Mouse (Mus musculus): Measurements from ENCODE around the gene Alms1.
"Not testable (repeated sequence)": the region's sequence is repeated elsewhere in the genome, so short reads cannot be mapped to it uniquely, and the experiment has no call there.

Gene Alms1

DNA sequence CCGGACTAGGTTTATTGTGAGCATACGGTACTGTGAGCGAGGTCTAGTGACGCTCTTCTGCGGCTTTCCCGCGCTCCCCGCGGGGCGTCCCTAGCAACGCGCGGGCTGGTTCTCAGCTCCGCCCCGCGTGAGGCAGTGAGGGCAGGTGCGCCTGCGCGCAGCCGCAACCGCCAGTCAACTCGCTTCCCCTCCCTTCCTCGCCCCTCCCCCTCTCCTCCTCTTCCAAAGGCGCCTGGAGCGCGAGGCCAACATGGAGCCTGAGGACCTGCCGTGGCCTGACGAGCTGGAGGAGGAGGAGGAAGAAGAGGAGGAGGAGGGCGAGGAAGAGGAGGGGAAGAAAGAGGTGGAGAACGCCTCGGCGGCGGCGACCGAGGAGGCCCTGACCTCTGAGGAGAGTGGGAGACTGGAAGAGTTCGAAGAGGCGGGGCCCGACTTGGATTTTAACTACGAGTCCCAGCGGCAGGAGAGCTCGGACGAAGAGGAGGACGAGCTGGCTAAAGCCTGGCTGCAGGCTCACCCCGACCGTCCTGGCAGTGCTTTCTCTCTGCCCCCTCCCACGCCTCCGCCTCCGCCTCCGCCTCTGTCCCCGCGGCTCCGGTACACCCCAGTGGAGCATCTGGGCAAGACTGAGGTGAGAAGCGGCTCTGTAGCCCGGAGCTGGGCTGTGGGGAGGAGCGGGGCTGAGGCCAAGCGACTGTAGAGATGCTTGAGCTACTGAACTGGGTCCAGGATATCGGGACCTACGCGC lies at the start of gene Alms1:
Gene Alms1, plus strand, starts transcription at position 136 of the 748 bp plus-strand sequence.
- peak; percentile 81 to 87 for DNase-seq

DNA sequence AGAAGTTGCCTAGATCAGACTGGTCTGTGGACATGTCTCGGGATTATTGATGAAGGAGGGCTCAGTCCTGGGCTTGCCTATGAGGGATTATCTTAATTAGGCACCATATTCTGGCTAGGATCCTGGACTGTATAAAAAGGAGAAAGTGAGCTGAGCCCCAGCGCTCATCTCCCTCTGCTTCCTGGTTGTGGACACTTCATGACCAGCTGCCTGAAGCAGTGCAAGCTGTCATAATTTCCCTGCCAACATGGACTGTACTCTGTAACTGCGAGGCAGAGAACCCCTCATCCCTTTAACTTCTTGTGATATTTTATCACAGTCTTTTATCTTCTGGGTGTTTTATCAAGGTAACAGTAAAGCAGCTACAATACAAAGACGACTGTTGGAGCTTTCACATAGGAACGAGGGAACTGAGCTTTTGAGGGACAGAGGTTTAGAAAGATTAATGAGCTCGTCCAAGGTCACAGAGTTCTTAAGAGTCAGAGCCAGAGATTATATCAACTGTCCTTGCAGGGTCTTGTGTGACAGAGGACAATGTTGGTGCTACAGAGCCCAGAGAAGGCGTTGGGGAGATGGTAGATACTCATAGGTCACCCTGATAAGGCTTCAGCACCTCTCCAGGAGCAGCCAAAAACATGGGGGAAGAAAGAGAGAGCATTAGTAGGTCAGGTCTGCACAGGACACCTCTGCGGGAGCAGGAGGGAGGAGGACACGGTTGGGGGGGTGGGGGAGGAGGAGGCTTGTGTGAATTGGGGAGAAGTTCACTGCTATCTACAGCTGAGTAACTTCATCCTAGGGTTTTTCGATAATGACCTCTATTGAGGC lies 43.8 kb upstream of the Alms1 start:
- DNase-seq = no peak

DNA sequence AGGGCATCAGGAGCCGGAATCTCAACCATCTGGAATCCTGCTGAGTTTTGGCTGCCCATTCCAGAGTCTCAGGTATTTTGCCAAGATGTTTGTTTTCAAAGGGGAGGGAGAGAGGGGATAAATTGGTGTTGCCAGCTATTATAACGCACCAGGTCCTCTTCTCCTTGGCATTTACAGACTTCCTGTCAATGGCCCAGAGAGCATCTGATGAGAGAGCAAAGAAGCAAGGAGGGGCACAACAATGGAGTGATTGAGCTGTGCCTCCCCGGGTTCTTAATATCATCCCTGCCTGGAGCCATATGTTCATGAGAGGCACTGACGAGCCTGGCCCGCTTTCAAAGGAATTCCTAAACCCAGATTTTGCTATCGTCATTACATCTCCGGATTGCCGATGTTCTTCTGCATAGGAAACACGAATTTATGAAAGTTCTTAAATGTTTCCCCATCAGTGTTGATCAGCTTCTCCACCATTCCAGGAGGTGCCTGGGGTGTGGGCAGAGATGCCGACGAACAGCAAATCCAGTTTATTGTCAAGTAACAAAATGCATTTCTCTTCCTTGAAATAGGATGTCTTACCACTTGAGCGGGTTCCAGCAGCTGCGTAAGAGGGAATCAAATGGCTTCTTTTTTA lies 43.0 kb upstream of the Alms1 start:
- no peak for DNase-seq

DNA sequence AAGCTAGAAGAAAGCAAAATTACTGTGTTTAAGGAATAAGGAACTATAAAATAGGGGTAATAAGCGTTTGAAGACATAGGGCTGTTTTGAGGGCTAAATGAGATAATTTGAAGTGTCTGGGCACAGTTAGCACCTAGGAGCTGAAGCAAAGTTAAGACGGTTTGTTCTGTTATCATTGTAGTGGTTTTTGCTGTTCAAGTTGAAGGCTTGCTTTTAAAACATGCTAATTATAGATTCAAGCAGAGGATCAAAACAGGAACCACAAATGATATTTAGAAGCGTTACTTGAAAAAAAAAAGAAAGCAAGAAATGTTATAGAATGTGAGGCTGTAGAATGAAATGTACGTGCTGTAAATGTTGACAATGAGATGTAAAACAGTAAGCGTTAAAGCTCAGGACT lies 39.7 kb upstream of the Alms1 start:
- DNase-seq = no peak

DNA sequence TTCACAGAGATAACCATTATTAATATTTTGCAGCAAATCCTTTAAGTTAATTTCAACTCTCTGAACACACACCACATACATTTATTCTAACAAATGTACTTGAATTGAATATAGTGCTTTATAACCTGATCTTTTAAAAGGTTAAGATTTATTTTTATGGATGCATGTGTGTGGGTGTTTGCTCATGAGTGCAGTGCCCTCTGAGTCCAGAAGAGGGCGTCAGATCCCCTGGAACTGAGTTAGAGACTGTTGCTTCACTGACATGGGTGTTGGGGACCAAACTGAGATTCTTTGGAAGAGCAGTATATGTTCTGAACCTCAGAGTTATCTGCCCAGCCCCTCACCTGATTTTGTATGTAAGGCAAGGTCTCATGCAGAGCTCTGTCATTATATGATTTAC lies 25.0 kb upstream of the Alms1 start:
- DNase-seq = no peak

DNA sequence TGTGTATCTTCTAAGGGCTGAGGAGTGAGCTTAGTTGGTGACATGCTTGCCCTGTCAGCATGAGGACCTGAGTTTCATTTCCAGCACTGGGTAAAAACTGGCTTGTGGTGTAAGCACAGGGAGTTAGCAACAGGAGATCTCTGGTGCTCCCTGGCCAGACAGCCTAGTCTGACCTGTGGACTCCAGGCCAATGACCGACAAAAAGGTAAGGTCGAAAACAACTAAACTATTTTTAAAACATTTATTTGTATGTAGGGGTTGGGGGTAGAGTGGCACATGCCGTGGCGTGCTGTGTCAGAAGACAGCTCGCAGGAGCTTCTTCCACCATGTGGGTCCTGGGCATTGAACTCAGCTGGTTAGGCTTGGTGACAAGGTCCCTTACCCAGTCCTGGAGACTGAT lies 14.5 kb upstream of the Alms1 start:
- DNase-seq = no peak

DNA sequence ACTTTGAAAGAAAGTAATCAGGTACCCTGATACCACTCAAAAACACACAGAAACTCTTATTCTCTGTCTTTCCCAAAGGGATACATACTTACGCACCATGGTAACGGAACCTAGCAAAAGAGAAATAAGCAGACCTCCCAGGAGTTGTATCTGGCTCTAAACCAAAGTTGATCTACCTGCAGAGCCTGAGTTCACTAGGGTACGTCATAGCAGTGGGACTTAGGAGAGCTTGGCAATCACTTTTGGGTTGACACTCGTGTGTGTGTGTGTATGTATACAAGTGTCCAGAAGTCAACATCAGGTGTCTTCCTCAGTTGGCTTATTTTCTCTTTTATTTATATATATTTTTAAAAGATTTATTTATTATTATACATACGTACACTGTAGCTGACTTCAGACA lies 5.6 kb upstream of the Alms1 start:
- no peak for DNase-seq

DNA sequence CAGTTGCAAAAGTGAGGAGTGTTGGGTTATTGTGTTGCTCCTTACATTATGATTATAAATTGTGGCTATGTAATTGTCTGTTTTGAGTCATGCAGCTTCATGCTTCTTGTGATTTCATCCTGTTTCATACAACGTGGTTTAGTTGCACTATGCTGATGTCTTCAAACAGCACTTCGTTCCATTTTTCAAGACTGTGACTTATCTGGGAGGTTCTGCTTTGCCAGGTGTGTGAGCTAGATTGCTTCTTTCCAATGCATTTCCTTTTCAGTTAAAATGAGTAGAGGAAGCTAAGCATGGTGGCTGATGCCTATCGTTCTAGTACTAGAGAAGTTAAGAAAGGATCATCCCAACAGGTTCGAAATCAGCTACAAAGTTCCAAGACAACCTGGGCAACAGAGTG lies 2.7 kb upstream of the Alms1 start:
- no peak for DNase-seq

DNA sequence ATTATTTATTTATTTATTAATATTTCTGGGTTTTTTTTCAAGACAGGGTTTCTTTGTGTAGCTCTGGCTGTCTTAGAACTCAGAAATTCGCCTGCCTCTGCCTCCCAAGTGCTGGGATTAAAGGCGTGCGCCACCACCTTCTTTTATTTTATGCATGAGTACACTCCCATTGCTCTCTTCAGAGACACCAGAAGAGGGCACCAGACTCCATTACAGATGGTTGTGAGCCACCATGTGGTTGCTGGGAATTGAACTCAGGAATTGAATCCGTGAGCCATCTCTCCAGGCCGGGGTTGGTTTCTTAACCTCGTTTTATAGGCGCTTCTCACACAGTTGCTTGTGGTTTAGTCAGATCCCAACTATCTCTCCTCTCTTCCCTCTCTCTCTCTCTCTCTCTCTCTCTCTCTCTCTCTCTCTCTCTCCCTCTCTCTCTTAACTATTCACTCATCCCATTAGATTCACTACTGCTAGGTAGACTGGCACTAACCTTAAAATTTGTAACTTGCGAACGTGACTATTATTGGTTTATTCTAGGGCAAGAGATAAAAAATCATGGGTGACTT lies 445 bp upstream of the Alms1 start:
- peak; percentile 2 to 5 for DNase-seq

DNA sequence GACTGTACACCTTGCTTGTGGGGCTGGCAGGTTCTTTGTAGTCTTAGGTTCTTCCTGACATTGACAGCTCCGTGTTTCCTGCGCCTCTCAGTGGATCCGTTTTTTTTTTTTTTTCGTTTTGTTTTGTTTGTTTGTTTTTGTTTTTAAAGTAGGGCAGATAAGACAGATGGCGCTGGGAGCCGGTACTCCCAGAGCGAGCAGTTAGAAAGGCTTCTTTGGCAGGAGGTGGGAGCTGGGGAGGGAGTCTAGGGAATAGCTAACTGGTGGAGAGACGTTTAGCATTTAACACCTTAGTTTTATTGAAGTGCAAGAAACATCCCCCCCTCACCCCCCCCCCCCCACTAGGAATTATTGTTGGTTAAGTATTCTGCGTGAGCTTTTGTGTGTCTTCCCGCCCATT lies 833 bp downstream of the Alms1 start:
- DNase-seq = no peak

DNA sequence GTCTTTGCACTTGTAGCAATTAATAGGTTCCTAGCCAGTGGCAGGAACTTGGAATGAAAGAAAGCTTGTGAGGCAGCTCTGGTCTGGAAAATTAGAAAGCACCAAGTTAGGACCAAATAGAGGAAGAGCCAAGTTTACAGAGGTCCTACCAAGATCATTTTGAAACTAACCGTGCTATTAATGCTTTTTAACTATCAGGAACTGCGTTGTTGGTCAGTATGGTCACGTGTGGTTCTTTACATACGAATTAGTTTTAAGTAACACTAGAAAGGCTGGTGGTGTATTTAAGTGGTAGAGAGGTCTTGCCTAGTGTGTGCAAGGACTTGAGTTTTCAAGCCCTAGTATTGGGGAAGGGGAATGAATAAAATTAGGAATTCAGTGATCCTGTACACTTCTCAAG lies 1.2 kb downstream of the Alms1 start:
- DNase-seq = no peak

DNA sequence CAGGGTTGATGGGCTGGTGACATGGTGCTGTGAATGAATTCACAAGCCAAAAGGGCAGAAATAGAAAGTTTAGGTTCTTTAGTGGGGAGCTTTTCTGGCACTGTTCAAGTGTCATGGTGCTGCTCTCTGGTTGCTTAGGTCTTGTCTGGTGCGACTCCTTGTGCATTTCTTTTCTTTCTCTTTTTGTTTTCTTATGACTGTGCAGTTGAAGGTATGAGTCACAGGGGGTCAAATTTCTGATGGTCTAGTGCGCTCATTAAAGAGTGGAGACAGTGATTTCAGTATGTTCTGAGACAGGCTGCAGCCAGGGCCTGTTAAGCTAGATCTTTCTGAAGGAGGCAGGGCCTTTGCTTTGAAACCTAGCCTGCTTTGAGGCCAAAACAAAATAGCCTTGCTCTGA lies 2.8 kb downstream of the Alms1 start:
- DNase-seq = no peak

DNA sequence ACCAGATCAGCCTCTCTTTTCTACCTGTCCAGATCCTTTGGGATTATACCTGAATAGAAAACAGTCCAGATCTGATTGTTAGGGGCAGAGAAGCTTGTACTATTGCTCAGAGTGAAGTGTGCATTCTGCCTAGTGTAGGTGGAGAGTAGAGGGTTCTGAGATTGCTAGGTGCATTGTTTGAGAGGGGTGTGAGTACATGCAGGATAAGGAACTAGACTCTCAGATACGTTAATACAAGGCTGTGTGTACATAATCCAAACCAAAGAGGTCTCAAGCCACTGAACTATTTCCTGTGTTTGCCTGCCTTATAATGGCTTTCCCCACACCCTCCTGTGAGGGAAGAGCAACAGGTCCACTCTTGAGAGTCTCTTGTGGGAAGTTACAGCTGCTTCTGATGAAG lies 12.0 kb downstream of the Alms1 start:
- no peak for DNase-seq

DNA sequence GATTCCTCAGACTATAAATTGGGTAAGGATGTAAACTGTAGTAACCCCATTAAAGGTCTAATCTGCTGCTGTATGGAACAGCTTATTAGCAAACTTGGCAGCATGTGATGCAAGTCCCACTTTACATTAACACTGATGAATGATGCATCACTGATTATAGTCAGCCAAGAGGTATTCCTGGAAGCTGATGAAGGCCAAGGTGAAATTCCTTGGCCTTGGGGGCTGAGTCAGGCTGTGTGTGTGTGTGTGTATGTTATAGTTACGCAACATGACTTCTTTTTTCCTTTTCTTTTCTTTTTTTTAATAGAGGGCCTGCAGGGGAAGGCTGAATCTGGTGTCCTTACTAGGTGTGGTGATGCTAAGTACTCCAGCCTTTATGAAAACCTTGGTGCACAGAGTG lies 23.2 kb downstream of the Alms1 start:
- DNase-seq = no peak

DNA sequence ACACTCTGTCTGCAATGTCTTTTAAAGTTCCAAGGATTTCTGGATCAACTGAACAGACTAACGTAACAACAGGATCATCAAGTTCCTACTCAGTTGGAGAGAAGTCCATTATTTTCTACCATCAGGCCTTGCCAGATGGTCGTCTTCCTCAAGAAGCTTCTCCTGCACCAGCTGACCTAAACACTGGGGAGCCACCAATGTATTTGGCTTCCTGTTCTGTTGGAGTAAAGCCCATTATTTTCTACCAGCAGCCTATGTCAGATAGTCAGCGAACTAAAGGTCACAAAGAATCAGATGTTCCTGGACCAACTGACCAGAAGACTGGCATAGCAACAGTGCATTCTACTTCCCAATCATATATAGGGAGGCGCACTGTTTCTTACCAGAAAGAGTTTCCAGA lies 33.5 kb downstream of the Alms1 start:
- DNase-seq = no peak

DNA sequence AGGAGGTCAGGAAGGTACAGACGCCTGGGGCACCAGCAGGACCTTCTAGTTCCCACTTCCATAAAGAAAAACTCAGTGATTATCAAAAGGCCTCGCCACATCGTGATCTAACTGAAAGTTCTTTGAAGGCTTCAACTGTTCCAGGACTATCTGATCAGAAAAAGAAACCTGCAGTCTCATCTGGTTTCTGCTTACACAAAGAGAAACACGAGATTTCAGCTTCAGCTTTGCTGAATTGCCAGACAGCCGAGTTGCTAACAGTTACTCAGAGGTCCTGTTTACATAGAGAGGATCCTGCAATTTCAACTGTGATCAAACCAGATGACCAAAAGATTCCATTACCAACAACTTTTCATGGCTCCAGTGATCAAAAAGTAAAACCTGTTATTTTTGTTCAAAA lies 34.3 kb downstream of the Alms1 start:
- no peak for DNase-seq

DNA sequence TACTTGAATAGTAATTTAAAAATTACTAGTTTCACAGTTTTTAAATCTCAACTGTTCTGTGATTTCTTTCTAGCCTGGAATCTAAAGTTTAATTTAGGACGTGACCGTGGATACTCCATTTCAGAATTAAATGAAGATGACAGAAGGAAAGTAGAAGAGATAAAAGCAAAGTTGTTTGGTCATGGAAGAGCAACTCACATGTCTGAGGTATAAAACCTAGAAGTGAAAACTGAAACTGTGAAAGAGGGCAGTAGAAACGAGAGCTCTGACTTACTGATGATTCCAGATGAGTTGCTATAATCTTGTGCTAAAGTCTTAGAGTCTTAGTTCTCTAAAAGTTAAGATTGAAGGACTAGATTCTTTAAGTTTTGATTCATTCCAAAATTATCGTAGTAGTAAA lies 37.2 kb downstream of the Alms1 start:
- DNase-seq = no peak

DNA sequence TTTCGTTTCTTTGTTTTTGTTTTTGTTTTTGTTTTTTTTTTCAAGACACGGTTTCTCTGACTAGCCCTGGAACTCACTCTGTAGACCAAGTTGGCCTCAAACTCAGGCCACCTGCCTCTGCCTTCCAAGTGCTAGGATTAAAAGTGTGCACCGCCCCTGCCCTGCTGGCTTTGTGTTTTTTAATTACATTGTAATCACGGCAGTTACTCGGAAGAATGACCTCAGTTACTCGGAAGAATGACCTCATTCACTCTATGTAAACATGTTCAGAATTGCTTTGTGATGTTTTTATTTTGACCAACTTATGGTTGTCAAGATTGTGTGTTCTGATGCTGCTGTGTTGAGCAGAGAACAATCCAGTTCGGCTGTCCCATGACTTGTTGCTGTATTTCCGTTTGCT lies 45.8 kb downstream of the Alms1 start:
- no peak for DNase-seq

DNA sequence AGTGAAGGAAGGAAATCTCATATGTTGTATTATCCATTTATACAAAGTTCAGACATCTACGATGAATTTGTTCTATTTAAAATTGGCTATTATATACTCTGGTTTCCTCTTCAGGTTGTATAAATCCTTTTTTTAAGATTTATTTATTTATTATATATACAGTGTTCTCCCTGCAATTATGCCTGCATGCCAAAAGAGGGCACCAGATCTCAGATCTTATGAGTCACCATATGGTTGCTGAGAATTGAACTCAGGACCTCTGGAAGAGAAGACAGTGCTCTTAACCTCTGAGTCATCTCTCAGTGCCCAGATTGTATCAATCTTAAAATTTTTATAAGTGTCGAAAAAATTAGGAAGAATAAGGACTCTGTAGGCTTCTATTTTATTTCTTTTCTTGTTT lies 65.9 kb downstream of the Alms1 start:
- no peak for DNase-seq

DNA sequence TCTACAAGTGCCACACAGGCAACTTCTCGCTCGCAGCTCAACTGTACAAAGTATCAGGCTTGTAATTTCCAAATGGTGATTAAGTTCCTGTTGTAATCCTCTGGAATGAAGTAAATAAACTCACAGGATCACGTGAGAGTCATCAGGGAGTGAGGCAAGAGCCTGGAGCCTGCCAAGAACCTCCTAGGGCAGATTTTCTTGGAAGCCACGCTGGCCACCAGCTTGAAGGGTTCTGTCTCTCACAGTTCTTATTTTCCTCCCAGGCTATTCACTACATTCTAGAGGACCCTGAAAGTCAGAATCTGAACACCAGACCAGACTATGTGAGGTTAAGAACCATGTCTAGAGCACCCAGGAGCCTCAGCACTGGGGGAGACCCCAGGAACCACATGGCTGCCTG lies 114.6 kb downstream of the Alms1 start:
- DNase-seq = not testable (repeated sequence)

DNA sequence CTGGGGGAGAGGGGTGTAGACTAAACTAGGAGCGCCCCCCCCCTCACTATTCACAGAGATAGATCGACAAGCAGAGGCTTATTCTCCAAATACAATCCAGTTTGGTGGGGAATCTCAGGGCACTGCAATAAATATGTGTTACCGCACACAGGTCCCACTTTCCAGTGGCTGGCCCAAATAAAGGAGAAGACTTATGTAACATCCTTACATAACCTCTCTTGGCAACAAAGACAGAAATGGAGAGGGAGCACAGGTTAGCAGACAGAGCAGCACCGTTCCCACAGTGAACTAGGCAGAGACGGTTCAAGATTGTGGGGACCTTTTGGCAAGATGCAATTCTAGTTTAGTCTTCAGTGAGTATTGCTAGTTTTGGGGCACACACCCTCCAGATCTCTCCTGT lies 121.9 kb downstream of the Alms1 start:
- DNase-seq = not testable (repeated sequence)

DNA sequence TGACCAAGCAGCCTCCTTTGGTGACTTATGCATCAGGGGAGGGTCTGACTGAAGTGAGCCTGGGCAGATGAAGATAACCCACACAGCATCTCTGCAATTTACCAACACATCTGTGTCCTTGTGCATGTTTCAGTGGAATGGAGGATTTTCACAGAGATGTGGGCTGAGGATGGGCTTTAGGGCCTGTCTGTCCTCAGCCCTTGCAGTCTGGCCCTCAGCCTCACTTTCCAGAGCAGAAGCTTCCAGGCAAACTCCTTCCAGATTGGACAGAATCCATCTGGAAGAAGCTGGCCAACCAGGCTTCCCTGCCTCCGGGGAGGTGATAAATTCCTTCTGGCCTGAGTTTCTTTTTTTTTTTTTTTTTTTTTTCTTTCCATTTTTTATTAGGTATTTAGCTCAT lies 122.3 kb downstream of the Alms1 start:
- not testable (repeated sequence) for DNase-seq

DNA sequence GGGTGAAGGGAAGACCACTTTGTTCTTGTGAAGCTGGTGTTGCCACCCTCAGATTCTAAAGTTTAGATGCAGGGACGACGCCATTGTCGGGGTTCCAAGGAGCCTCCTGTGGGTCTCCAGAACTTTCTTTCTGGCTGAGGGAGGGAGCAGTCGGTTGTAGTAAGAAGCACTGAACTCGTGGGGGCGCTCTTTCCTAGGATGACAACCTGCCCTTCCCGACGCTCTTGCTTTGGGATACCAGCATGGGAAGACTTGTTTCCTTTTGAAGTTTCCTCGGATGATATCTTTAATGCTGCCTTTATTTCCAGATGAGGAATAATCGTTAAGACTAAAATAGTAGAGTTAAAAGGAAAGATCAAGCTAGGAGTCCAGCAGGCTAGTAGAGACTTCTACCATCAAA lies 125.8 kb downstream of the Alms1 start, which contains the start of gene Nat8f7:
Gene Nat8f7, minus strand, starts transcription at position 101 of the 400 bp plus-strand sequence.
- DNase-seq = peak in 1 of 2 experiments; percentile 1
